Mouse (Mus musculus): ENCODE data around the gene Jhy. TPM values are rescaled to one million over a fixed set of nuclear protein-coding genes. Genes with fewer than 3 reads are reported as not detected.

Jhy gene
- polyA plus RNA-seq, 1 experiment from 2014 or later, result 0.05 TPM

- H3K4me2 ChIP-seq (ENCODE audit: low read length), result no peak overlapping the region
- no peaks in the 10 kb centered on the region for H3K36me3 ChIP-seq (ENCODE audit: control insufficient read depth, insufficient read depth, low read length)
- H3K4me1 ChIP-seq (replicated peaks; ENCODE audit: control insufficient read depth, insufficient read depth, low read length), result no peaks in the 10 kb centered on the region
- H3K4me3 ChIP-seq (ENCODE audit: low read depth, low read length), result no peak overlapping the region
- H3K27ac ChIP-seq (ENCODE audit: low read depth), result no peak overlapping the region
- WGBS, result 49% methylated on average over 12 of the region's 12 CpGs
- ATAC-seq (replicated peaks; ENCODE audit: low FRiP score, low TSS enrichment, low read depth) (no peak), DNase-seq (ENCODE audit: low spot score) (no peak)
- H3K9ac ChIP-seq (ENCODE audit: low read length), result no peak overlapping the region
- H3K9me3 ChIP-seq (ENCODE audit: control insufficient read depth, low read length), result no peaks in the 10 kb centered on the region
- H3K27me3 ChIP-seq (replicated peaks; ENCODE audit: control insufficient read depth, insufficient read depth, low read length), result peaks cover 22% of the 10 kb centered on the region; the same call in 1 of the 2 replicates
These were observed 74.5 kb downstream of the Jhy start for GRCm38 (mm10) chr9:40889389-40889788.

- H3K36me3 ChIP-seq (ENCODE audit: control insufficient read depth, insufficient read depth, low read length), result no peaks in the 10 kb centered on the region
- peaks cover 39% of the 10 kb centered on the region for H3K27me3 ChIP-seq (replicated peaks; ENCODE audit: control insufficient read depth, insufficient read depth, low read length)
- WGBS, result 49% methylated on average over 10 of the region's 10 CpGs
- H3K4me1 ChIP-seq (replicated peaks; ENCODE audit: control insufficient read depth, insufficient read depth, low read length), result no peaks in the 10 kb centered on the region
- no peaks in the 10 kb centered on the region for H3K9me3 ChIP-seq (ENCODE audit: control insufficient read depth, low read length)
- H3K9ac ChIP-seq (ENCODE audit: low read length), result no peak overlapping the region
- no peak for ATAC-seq (replicated peaks; ENCODE audit: low FRiP score, low TSS enrichment, low read depth)
- DNase-seq (ENCODE audit: low spot score), result peak; percentile 46
- no peak overlapping the region for H3K4me2 ChIP-seq (ENCODE audit: low read length)
- no peak overlapping the region for H3K27ac ChIP-seq (ENCODE audit: low read depth)
- H3K4me3 ChIP-seq (ENCODE audit: low read depth, low read length), result no peak overlapping the region
These were observed 78.2 kb downstream of the Jhy start for GRCm38 (mm10) chr9:40885669-40886068.

- Histone ChIP-seq H3K4me3 (ENCODE audit: low read depth, low read length) (no peak overlapping the region), H3K9me3 (ENCODE audit: control insufficient read depth, low read length) (no peaks in the 10 kb centered on the region), H3K4me1 (replicated peaks; ENCODE audit: control insufficient read depth, insufficient read depth, low read length) (no peaks in the 10 kb centered on the region), H3K27ac (ENCODE audit: low read depth) (no peak overlapping the region), H3K4me2 (ENCODE audit: low read length) (no peak overlapping the region), H3K36me3 (ENCODE audit: control insufficient read depth, insufficient read depth, low read length) (no peaks in the 10 kb centered on the region), H3K27me3 (replicated peaks; ENCODE audit: control insufficient read depth, insufficient read depth, low read length) (peaks cover 84% of the 10 kb centered on the region), H3K9ac (ENCODE audit: low read length) (no peak overlapping the region)
- ATAC-seq (replicated peaks; ENCODE audit: low FRiP score, low TSS enrichment, low read depth) (no peak), DNase-seq (ENCODE audit: low spot score) (no peak)
- 2% methylated on average over 14 of the region's 14 CpGs for WGBS
These were observed 84.9 kb downstream of the Jhy start for GRCm38 (mm10) chr9:40878998-40879397.

GRCm38 (mm10) chr9:40878291-40878945 lies 85.5 kb downstream of the Jhy start:
- peaks cover 89% of the 10 kb centered on the region for H3K27me3 ChIP-seq (replicated peaks; ENCODE audit: control insufficient read depth, insufficient read depth, low read length)
- no peaks in the 10 kb centered on the region for H3K4me1 ChIP-seq (replicated peaks; ENCODE audit: control insufficient read depth, insufficient read depth, low read length)
- DNase-seq (ENCODE audit: low spot score), result peak; percentile 75
- no peak overlapping the region for H3K9ac ChIP-seq (ENCODE audit: low read length)
- 2% methylated on average over 32 of the region's 32 CpGs for WGBS
- H3K4me2 ChIP-seq (ENCODE audit: low read length), result no peak overlapping the region
- no peaks in the 10 kb centered on the region for H3K36me3 ChIP-seq (ENCODE audit: control insufficient read depth, insufficient read depth, low read length)
- H3K4me3 ChIP-seq (ENCODE audit: low read depth, low read length), result no peak overlapping the region
- no peak for ATAC-seq (replicated peaks; ENCODE audit: low FRiP score, low TSS enrichment, low read depth)
- no peak overlapping the region for H3K27ac ChIP-seq (ENCODE audit: low read depth)
- H3K9me3 ChIP-seq (ENCODE audit: control insufficient read depth, low read length), result no peaks in the 10 kb centered on the region

GRCm38 (mm10) chr9:40877881-40878235 lies 86.1 kb downstream of the Jhy start:
- H3K4me2 ChIP-seq (ENCODE audit: low read length), result peak overlapping the region; percentile 33
- peak overlapping the region; percentile 22 for H3K4me3 ChIP-seq (ENCODE audit: low read depth, low read length)
- H3K9ac ChIP-seq (ENCODE audit: low read length), result no peak overlapping the region
- H3K27me3 ChIP-seq (replicated peaks; ENCODE audit: control insufficient read depth, insufficient read depth, low read length), result peaks cover 89% of the 10 kb centered on the region
- H3K4me1 ChIP-seq (replicated peaks; ENCODE audit: control insufficient read depth, insufficient read depth, low read length), result no peaks in the 10 kb centered on the region
- H3K27ac ChIP-seq (ENCODE audit: low read depth), result no peak overlapping the region
- H3K36me3 ChIP-seq (ENCODE audit: control insufficient read depth, insufficient read depth, low read length), result no peaks in the 10 kb centered on the region
- peak; percentile 78 for DNase-seq (ENCODE audit: low spot score)
- H3K9me3 ChIP-seq (ENCODE audit: control insufficient read depth, low read length), result no peaks in the 10 kb centered on the region
- WGBS, result 1% methylated on average over 29 of the region's 29 CpGs
- no peak for ATAC-seq (replicated peaks; ENCODE audit: low FRiP score, low TSS enrichment, low read depth)

- Histone ChIP-seq H3K9ac (ENCODE audit: low read length) (no peak overlapping the region), H3K9me3 (ENCODE audit: control insufficient read depth, low read length) (no peaks in the 10 kb centered on the region), H3K4me2 (ENCODE audit: low read length) (peak overlapping the region; percentile 33), H3K27me3 (replicated peaks; ENCODE audit: control insufficient read depth, insufficient read depth, low read length) (peaks cover 94% of the 10 kb centered on the region), H3K36me3 (ENCODE audit: control insufficient read depth, insufficient read depth, low read length) (no peaks in the 10 kb centered on the region), H3K27ac (ENCODE audit: low read depth) (no peak overlapping the region), H3K4me3 (ENCODE audit: low read depth, low read length) (peak overlapping the region; percentile 22), H3K4me1 (replicated peaks; ENCODE audit: control insufficient read depth, insufficient read depth, low read length) (no peaks in the 10 kb centered on the region)
- WGBS, result 3% methylated on average over 40 of the region's 42 CpGs
- ATAC-seq (replicated peaks; ENCODE audit: low FRiP score, low TSS enrichment, low read depth) (no peak), DNase-seq (ENCODE audit: low spot score) (no peak)
These were observed 86.6 kb downstream of the Jhy start for GRCm38 (mm10) chr9:40877146-40877880.

- no peak overlapping the region for H3K4me3 ChIP-seq (ENCODE audit: low read depth, low read length)
- no peaks in the 10 kb centered on the region for H3K36me3 ChIP-seq (ENCODE audit: control insufficient read depth, insufficient read depth, low read length)
- 6% methylated on average over 5 of the region's 5 CpGs for WGBS
- no peak overlapping the region for H3K27ac ChIP-seq (ENCODE audit: low read depth)
- no peaks in the 10 kb centered on the region for H3K9me3 ChIP-seq (ENCODE audit: control insufficient read depth, low read length)
- no peak for ATAC-seq (replicated peaks; ENCODE audit: low FRiP score, low TSS enrichment, low read depth)
- no peak for DNase-seq (ENCODE audit: low spot score)
- no peak overlapping the region for H3K4me2 ChIP-seq (ENCODE audit: low read length)
- no peaks in the 10 kb centered on the region for H3K4me1 ChIP-seq (replicated peaks; ENCODE audit: control insufficient read depth, insufficient read depth, low read length)
- no peak overlapping the region for H3K9ac ChIP-seq (ENCODE audit: low read length)
- H3K27me3 ChIP-seq (replicated peaks; ENCODE audit: control insufficient read depth, insufficient read depth, low read length), result peaks cover 100% of the 10 kb centered on the region
These were observed 87.2 kb downstream of the Jhy start for GRCm38 (mm10) chr9:40876693-40877092.

GRCm38 (mm10) chr9:40876164-40876563 lies 87.8 kb downstream of the Jhy start:
- Histone ChIP-seq H3K9ac (ENCODE audit: low read length) (no peak overlapping the region), H3K4me3 (ENCODE audit: low read depth, low read length) (no peak overlapping the region), H3K36me3 (ENCODE audit: control insufficient read depth, insufficient read depth, low read length) (no peaks in the 10 kb centered on the region), H3K9me3 (ENCODE audit: control insufficient read depth, low read length) (no peaks in the 10 kb centered on the region), H3K27me3 (replicated peaks; ENCODE audit: control insufficient read depth, insufficient read depth, low read length) (peaks cover 100% of the 10 kb centered on the region), H3K27ac (ENCODE audit: low read depth) (no peak overlapping the region), H3K4me2 (ENCODE audit: low read length) (no peak overlapping the region), H3K4me1 (replicated peaks; ENCODE audit: control insufficient read depth, insufficient read depth, low read length) (no peaks in the 10 kb centered on the region)
- no peak for ATAC-seq (replicated peaks; ENCODE audit: low FRiP score, low TSS enrichment, low read depth)
- DNase-seq (ENCODE audit: low spot score), result peak; percentile 59
- WGBS, result under 1% methylated on average over 29 of the region's 29 CpGs

GRCm38 (mm10) chr9:40875431-40875830 lies 88.5 kb downstream of the Jhy start:
- ATAC-seq (replicated peaks; ENCODE audit: low FRiP score, low TSS enrichment, low read depth), result no peak
- H3K9me3 ChIP-seq (ENCODE audit: control insufficient read depth, low read length), result no peaks in the 10 kb centered on the region
- H3K4me1 ChIP-seq (replicated peaks; ENCODE audit: control insufficient read depth, insufficient read depth, low read length), result no peaks in the 10 kb centered on the region
- H3K4me2 ChIP-seq (ENCODE audit: low read length), result no peak overlapping the region
- no peak overlapping the region for H3K27ac ChIP-seq (ENCODE audit: low read depth)
- H3K9ac ChIP-seq (ENCODE audit: low read length), result no peak overlapping the region
- H3K27me3 ChIP-seq (replicated peaks; ENCODE audit: control insufficient read depth, insufficient read depth, low read length), result peaks cover 99% of the 10 kb centered on the region
- H3K4me3 ChIP-seq (ENCODE audit: low read depth, low read length), result no peak overlapping the region
- no peak for DNase-seq (ENCODE audit: low spot score)
- 2% methylated on average over 17 of the region's 17 CpGs for WGBS
- H3K36me3 ChIP-seq (ENCODE audit: control insufficient read depth, insufficient read depth, low read length), result no peaks in the 10 kb centered on the region
